Mouse (Mus musculus) small intestine, adult 2 months (tissue): ENCODE measurements around the gene Arhgap18.

Experiments
- CTCF ChIP-seq: fragments of 200-500 bp; IDR thresholded peaks from 2 replicates; pipeline ENCODE4 v1.5.1; 2012; ENCODE audit warnings: low read depth, mild to moderate bottlenecking, control low read depth, inconsistent platforms, low read length, moderate library complexity, mixed read lengths; ENCODE audit not compliant: insufficient replicate concordance, insufficient read length; ENCODE audit errors: extremely low read depth
- POLR2A ChIP-seq: fragments of 200-500 bp; IDR thresholded peaks from 2 replicates; pipeline ENCODE4 v1.6.1; 2012; ENCODE audit warnings: low read depth, mild to moderate bottlenecking, control low read depth, inconsistent platforms, low read length, moderate library complexity

DNA sequence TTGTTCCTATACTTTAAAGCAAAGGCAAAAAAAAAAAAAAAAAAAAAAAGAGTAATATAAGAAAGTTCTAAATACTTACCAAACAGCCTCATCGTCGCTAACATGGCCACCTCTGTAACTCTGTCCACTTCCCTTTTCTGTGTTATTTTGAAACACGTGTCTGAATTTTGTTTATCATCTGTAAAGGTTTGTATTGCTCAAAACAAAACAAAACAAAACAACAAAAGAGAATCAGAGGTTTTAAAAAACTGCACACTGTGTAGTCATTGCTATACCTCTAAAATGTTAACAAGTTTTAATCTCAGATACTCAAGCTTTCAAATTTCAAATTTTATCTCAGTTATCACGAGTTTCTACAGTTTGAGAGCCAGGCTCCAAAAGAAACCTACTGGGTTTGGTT, 109.0 kb downstream of the Arhgap18 start:
- no peak for TF ChIP-seq POLR2A
- TF ChIP-seq CTCF = no peak
